Mouse (Mus musculus) bone marrow macrophage, adult 2 months (primary cell): ENCODE data around the gene Prss32.

Experiments used
- CTCF ChIP-seq: IDR thresholded peaks from 2 replicates; pipeline ENCODE4 v1.5.1; 2012; ENCODE audit warnings: low read depth, mild to moderate bottlenecking, low read length, moderate library complexity
- POLR2A ChIP-seq: IDR thresholded peaks from 2 replicates; pipeline ENCODE4 v1.6.1; 2012; ENCODE audit warnings: mild to moderate bottlenecking, low read depth, low read length, borderline replicate concordance

DNA sequence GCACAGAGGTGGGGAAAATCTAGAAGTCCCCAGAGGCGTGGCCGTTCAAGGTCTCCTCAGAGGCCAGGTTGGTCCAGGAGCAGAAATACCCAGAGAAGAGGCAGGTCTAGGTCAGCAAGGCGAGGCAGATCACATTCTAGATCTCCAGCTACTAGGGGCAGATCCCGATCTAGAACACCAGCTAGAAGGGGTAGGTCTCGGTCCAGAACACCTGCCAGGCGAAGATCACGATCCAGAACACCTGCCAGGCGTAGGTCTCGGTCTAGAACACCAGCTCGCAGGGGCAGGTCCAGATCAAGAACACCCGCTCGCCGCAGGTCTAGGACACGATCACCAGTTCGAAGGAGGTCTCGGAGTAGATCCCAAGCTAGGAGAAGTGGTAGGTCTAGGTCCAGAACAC is 28.0 kb upstream of the Prss32 start:
- TF ChIP-seq CTCF: no peak
- TF ChIP-seq POLR2A: no peak
